Mouse (Mus musculus): ENCODE data around the gene Olfr1054. TPM values are rescaled to one million over a fixed set of nuclear protein-coding genes. Genes with fewer than 3 reads are reported as not detected.

Olfr1054 gene
- polyA plus RNA-seq, 1 experiment from 2014 or later, result not detected

Other genes with a start within 250 kb of the Olfr1054 start
- not detected in 2 replicates for gene Olfr1037, start 248.0 kb downstream of the Olfr1054 start, polyA plus RNA-seq (2015; fragmentation: Nextera tagmentation; extraction: Ambion mirVana)
- not detected in 2 replicates for gene Olfr1039, start 199.5 kb downstream of the Olfr1054 start, polyA plus RNA-seq (2015; fragmentation: Nextera tagmentation; extraction: Ambion mirVana)
- not detected in 2 replicates for gene Olfr1040, start 188.7 kb downstream of the Olfr1054 start, polyA plus RNA-seq (2015; fragmentation: Nextera tagmentation; extraction: Ambion mirVana)
- gene Olfr1042, start 173.6 kb downstream of the Olfr1054 start, polyA plus RNA-seq (2015; fragmentation: Nextera tagmentation; extraction: Ambion mirVana), result not detected in 2 replicates
- gene Olfr1043, start 167.9 kb downstream of the Olfr1054 start, polyA plus RNA-seq (2015; fragmentation: Nextera tagmentation; extraction: Ambion mirVana), result not detected in 2 replicates
- not detected in 2 replicates for gene Olfr1044, start 157.6 kb downstream of the Olfr1054 start, polyA plus RNA-seq (2015; fragmentation: Nextera tagmentation; extraction: Ambion mirVana)
- gene Olfr52, start 149.8 kb downstream of the Olfr1054 start, polyA plus RNA-seq (2015; fragmentation: Nextera tagmentation; extraction: Ambion mirVana), result not detected in 2 replicates
- not detected in 2 replicates for gene Olfr1045, start 132.4 kb downstream of the Olfr1054 start, polyA plus RNA-seq (2015; fragmentation: Nextera tagmentation; extraction: Ambion mirVana)
- not detected in 2 replicates for gene Olfr1046, start 116.1 kb downstream of the Olfr1054 start, polyA plus RNA-seq (2015; fragmentation: Nextera tagmentation; extraction: Ambion mirVana)
- gene Olfr1047, start 104.0 kb downstream of the Olfr1054 start, polyA plus RNA-seq (2015; fragmentation: Nextera tagmentation; extraction: Ambion mirVana), result not detected in 2 replicates
- gene Olfr1048, start 95.1 kb downstream of the Olfr1054 start, polyA plus RNA-seq (2015; fragmentation: Nextera tagmentation; extraction: Ambion mirVana), result not detected in 2 replicates
- not detected in 2 replicates for gene Olfr1049, start 77.1 kb downstream of the Olfr1054 start, polyA plus RNA-seq (2015; fragmentation: Nextera tagmentation; extraction: Ambion mirVana)
- not detected in 2 replicates for gene Olfr1051, start 56.3 kb downstream of the Olfr1054 start, polyA plus RNA-seq (2015; fragmentation: Nextera tagmentation; extraction: Ambion mirVana)
- gene Olfr1052, start 43.0 kb downstream of the Olfr1054 start, polyA plus RNA-seq (2015; fragmentation: Nextera tagmentation; extraction: Ambion mirVana), result not detected in 2 replicates
- not detected in 2 replicates for gene Olfr1053, start 20.1 kb downstream of the Olfr1054 start, polyA plus RNA-seq (2015; fragmentation: Nextera tagmentation; extraction: Ambion mirVana)
- gene Olfr1055, start 14.9 kb upstream of the Olfr1054 start, polyA plus RNA-seq (2015; fragmentation: Nextera tagmentation; extraction: Ambion mirVana), result not detected in 2 replicates
- gene Olfr1056, start 27.0 kb upstream of the Olfr1054 start, polyA plus RNA-seq (2015; fragmentation: Nextera tagmentation; extraction: Ambion mirVana), result not detected in 2 replicates
- not detected in 2 replicates for gene Olfr1057, start 43.0 kb upstream of the Olfr1054 start, polyA plus RNA-seq (2015; fragmentation: Nextera tagmentation; extraction: Ambion mirVana)
- gene Olfr1058, start 53.1 kb upstream of the Olfr1054 start, polyA plus RNA-seq (2015; fragmentation: Nextera tagmentation; extraction: Ambion mirVana), result not detected in 2 replicates
- not detected in 2 replicates for gene Olfr1061, start 78.6 kb upstream of the Olfr1054 start, polyA plus RNA-seq (2015; fragmentation: Nextera tagmentation; extraction: Ambion mirVana)
- gene Olfr1062, start 91.3 kb upstream of the Olfr1054 start, polyA plus RNA-seq (2015; fragmentation: Nextera tagmentation; extraction: Ambion mirVana), result not detected in 2 replicates
- not detected in 2 replicates for gene Olfr1065, start 115.2 kb upstream of the Olfr1054 start, polyA plus RNA-seq (2015; fragmentation: Nextera tagmentation; extraction: Ambion mirVana)
- gene Olfr1066, start 120.8 kb upstream of the Olfr1054 start, polyA plus RNA-seq (2015; fragmentation: Nextera tagmentation; extraction: Ambion mirVana), result not detected in 2 replicates
- not detected in 2 replicates for gene Olfr228, start 152.0 kb upstream of the Olfr1054 start, polyA plus RNA-seq (2015; fragmentation: Nextera tagmentation; extraction: Ambion mirVana)
- not detected in 2 replicates for gene Olfr1076, start 173.0 kb upstream of the Olfr1054 start, polyA plus RNA-seq (2015; fragmentation: Nextera tagmentation; extraction: Ambion mirVana)
- not detected in 2 replicates for gene Olfr1079, start 207.0 kb upstream of the Olfr1054 start, polyA plus RNA-seq (2015; fragmentation: Nextera tagmentation; extraction: Ambion mirVana)
- not detected in 2 replicates for gene Olfr1080, start 222.8 kb upstream of the Olfr1054 start, polyA plus RNA-seq (2015; fragmentation: Nextera tagmentation; extraction: Ambion mirVana)